Mouse (Mus musculus): ENCODE results near the gene Lpin1. TPM values are rescaled to one million over a fixed set of nuclear protein-coding genes. Genes with fewer than 3 reads are reported as not detected.

Lpin1 gene
- polyA plus RNA-seq, 1 experiment from 2014 or later = 6.5 TPM

Other genes with a start within 250 kb of the Lpin1 start
- not detected in 2 replicates for gene Ntsr2, start 42.4 kb upstream of the Lpin1 start, polyA plus RNA-seq (2015; fragmentation: Nextera tagmentation; extraction: Ambion mirVana)
- 1.5 and 1.7 TPM in 2 replicates for gene Greb1, start 189.9 kb upstream of the Lpin1 start, polyA plus RNA-seq (2015; fragmentation: Nextera tagmentation; extraction: Ambion mirVana)
- gene E2f6, start 200.0 kb upstream of the Lpin1 start, polyA plus RNA-seq (2015; fragmentation: Nextera tagmentation; extraction: Ambion mirVana) = 39.3 and 40.9 TPM in 2 replicates